Mouse (Mus musculus) forebrain, embryonic 13.5 days (tissue): ENCODE measurements around the gene Ano10. TPM values are rescaled to one million over a fixed set of nuclear protein-coding genes. Genes with fewer than 3 reads are reported as not detected.

Experiments used
- ATAC-seq: fragments of 200-750 bp; cut with Nextera tagmentation; 2 replicates; pipeline ENCODE4 v1.8.0; 2017
- H3K27ac ChIP-seq: fragments of 300-500 bp; sonication (generic); 2 replicates; pipeline ENCODE4 v1.5.1; 2015; ENCODE audit warnings: inconsistent platforms, mild to moderate bottlenecking, moderate library complexity
- H3K27me3 ChIP-seq: fragments of 300-500 bp; sonication (generic); 2 replicates; pipeline ENCODE4 v1.6.1; 2015; ENCODE audit warnings: mild to moderate bottlenecking, inconsistent platforms
- H3K36me3 ChIP-seq: fragments of 300-500 bp; sonication (generic); 2 replicates; pipeline ENCODE4 v1.6.1; 2015; ENCODE audit warnings: mild to moderate bottlenecking, inconsistent platforms; ENCODE audit not compliant: poor library complexity, severe bottlenecking
- H3K4me1 ChIP-seq: fragments of 300-500 bp; sonication (generic); 2 replicates; pipeline ENCODE4 v1.6.1; 2015; ENCODE audit warnings: inconsistent platforms
- H3K4me2 ChIP-seq: fragments of 300-500 bp; sonication (generic); 2 replicates; pipeline ENCODE4 v1.6.1; 2015; ENCODE audit warnings: inconsistent platforms, mild to moderate bottlenecking, moderate library complexity
- H3K4me3 ChIP-seq: fragments of 300-500 bp; sonication (generic); 2 replicates; pipeline ENCODE4 v1.5.1; 2015; ENCODE audit warnings: mild to moderate bottlenecking, inconsistent platforms
- H3K9ac ChIP-seq: fragments of 300-500 bp; sonication (generic); 2 replicates; pipeline ENCODE4 v1.6.1; 2015; ENCODE audit warnings: mild to moderate bottlenecking, inconsistent platforms
- H3K9me3 ChIP-seq: fragments of 300-500 bp; sonication (generic); replicated peaks from 2 replicates; pipeline ENCODE4 v1.6.1; 2016; ENCODE audit warnings: inconsistent platforms
- WGBS: fragments of 180-500 bp; shearing (Covaris S2); methylation state at CpG from one replicate; pipeline ENCODE4 v1.1.7; 2015; 5-methylcytosine and 5-hydroxymethylcytosine counted together
- polyA plus RNA-seq: library from polyadenylated mRNA; unstranded; fragments of >200 nt; fragmentation: Nextera tagmentation; extraction: Ambion mirVana; gene quantifications from 2 replicates; pipeline ENCODE4 v1.2.1, GENCODE M21; 2015

Gene Ano10
- polyA plus RNA-seq, 1 experiment from 2014 or later, result 29.5 TPM

- WGBS, result 70% methylated on average over 1 of the region's 1 CpGs
- Histone ChIP-seq H3K9ac (no peak overlapping the region), H3K27ac (no peak overlapping the region), H3K4me2 (no peak overlapping the region), H3K27me3 (no peaks in the 10 kb centered on the region), H3K4me1 (0 out of 2 replicates have a peak, but pooled peaks cover 3% of the 10 kb centered on the region), H3K36me3 (no peaks in the 10 kb centered on the region), H3K4me3 (no peak overlapping the region), H3K9me3 (no peaks in the 10 kb centered on the region)
- no peak for ATAC-seq
Observed at GRCm38 (mm10) chr9:122186643-122187226, 107.5 kb downstream of the Ano10 start.

GRCm38 (mm10) chr9:122185953-122186352 lies 108.3 kb downstream of the Ano10 start:
- no peak overlapping the region for H3K4me3 ChIP-seq
- H3K9ac ChIP-seq, result no peak overlapping the region
- WGBS, result 83% methylated on average over 6 of the region's 6 CpGs
- H3K4me2 ChIP-seq, result no peak overlapping the region
- no peaks in the 10 kb centered on the region for H3K36me3 ChIP-seq
- ATAC-seq, result no peak
- H3K9me3 ChIP-seq, result no peaks in the 10 kb centered on the region
- no peak overlapping the region for H3K27ac ChIP-seq
- H3K4me1 ChIP-seq, result 0 out of 2 replicates have a peak, but pooled peaks cover 3% of the 10 kb centered on the region
- H3K27me3 ChIP-seq, result no peaks in the 10 kb centered on the region

DNA sequence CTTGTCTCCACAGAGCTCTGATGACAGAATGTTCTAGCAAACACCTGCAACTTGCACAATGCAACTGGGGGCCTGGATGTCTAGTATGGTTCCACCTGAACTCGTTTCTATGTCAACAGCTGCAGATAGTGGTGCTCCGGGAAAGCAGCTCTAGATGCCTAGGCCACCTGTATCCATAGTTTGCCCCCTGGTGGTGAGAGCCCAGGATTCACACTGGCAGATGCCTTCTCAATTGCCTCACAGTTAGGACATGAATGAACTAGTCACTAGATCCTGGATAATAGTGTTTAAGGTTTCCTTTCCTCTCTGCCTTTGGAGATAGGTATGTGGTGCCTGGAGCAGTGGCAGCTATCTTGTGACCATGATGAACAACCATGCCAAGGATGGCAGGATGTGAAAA lies 109.2 kb downstream of the Ano10 start:
- 0 out of 2 replicates have a peak, but pooled peaks cover 3% of the 10 kb centered on the region for H3K4me1 ChIP-seq

DNA sequence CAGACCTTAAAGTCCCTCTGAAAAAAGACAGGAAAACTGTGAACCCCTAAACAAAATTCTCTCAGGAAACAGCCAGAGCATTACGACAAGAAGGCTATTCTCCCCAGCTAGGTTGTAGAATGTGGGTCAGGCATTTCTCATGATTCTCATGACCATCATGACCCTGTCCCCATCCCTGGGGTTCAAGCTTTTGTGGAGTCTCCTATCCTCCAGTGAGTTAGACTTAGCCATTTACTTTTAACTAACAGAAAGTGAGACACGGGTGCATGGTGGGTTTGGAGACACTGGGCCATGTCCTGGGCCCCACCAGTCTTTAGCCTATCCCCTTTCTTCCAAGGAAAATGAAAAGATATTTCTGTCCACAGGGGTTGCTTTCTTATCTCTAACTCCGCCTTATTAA lies 109.9 kb downstream of the Ano10 start:
- H3K36me3 ChIP-seq, result no peaks in the 10 kb centered on the region
- no peak overlapping the region for H3K9ac ChIP-seq
- H3K27me3 ChIP-seq, result no peaks in the 10 kb centered on the region
- no peaks in the 10 kb centered on the region for H3K9me3 ChIP-seq
- no peak overlapping the region for H3K27ac ChIP-seq
- no peak overlapping the region for H3K4me2 ChIP-seq
- no peak for ATAC-seq
- 88% methylated on average over 3 of the region's 3 CpGs for WGBS
- H3K4me3 ChIP-seq, result no peak overlapping the region
- H3K4me1 ChIP-seq, result 0 out of 2 replicates have a peak, but pooled peaks cover 3% of the 10 kb centered on the region

More for the DNA sequence above, 109.2 kb downstream of the Ano10 start:
- ATAC-seq, result 0 out of 2 replicates have a peak, but pooled peaks have one; percentile 38
- Histone ChIP-seq H3K4me2 (no peak overlapping the region), H3K9ac (no peak overlapping the region), H3K4me3 (no peak overlapping the region), H3K27ac (no peak overlapping the region), H3K27me3 (no peaks in the 10 kb centered on the region), H3K9me3 (no peaks in the 10 kb centered on the region), H3K36me3 (no peaks in the 10 kb centered on the region)
- WGBS, result 22% methylated on average over 2 of the region's 2 CpGs

DNA sequence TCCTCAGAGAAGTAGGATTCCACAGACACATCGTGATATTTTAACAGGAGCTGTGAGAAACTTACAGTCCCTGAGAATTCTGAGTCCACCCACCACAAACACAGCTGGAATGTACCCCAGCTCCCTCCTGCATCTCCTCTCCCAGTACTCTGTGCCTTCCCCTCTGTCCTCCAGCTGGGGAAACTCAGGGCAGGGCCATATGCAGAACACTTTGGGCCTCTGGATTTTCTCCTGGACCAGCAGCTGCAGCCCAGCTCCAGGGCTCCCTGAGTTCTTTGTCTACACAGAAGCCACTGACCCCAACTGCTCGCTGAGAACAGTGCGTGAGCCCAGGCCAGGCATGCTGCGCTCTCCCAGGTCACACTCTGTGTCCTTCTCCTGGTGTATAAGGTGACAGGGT lies 111.1 kb downstream of the Ano10 start:
- no peak for ATAC-seq
- Histone ChIP-seq H3K27ac (no peak overlapping the region), H3K36me3 (no peaks in the 10 kb centered on the region), H3K4me3 (no peak overlapping the region), H3K9ac (no peak overlapping the region), H3K4me1 (no peaks in the 10 kb centered on the region), H3K4me2 (no peak overlapping the region), H3K9me3 (no peaks in the 10 kb centered on the region), H3K27me3 (no peaks in the 10 kb centered on the region)
- 79% methylated on average over 4 of the region's 4 CpGs for WGBS

GRCm38 (mm10) chr9:122180105-122180504 lies 114.1 kb downstream of the Ano10 start:
- Histone ChIP-seq H3K27me3 (no peaks in the 10 kb centered on the region), H3K4me1 (no peaks in the 10 kb centered on the region), H3K9ac (no peak overlapping the region), H3K36me3 (peaks cover 11% of the 10 kb centered on the region; the same call in 1 of the 2 replicates), H3K27ac (no peak overlapping the region), H3K4me3 (no peak overlapping the region), H3K4me2 (no peak overlapping the region), H3K9me3 (no peaks in the 10 kb centered on the region)
- WGBS, result 96% methylated on average over 3 of the region's 3 CpGs
- ATAC-seq, result no peak

DNA sequence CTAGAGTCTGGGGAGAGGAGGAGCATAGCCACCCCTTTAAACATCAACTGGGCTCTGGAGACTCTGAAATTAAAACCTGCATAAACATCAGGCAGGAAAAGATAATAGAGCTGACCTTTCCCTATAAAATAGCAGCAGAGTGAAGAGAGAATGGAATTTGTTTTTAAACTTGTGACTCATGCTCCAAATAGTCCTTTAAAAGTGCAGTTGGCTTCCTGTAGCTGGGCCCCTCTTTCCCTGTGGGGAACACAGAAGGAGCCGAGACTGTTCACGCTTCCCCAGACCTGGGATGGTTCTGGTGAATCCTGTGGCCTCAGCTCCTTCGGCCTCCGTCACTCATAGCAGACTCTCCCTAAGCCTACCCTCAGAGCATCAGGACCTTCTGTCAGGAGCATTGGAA lies 115.8 kb downstream of the Ano10 start:
- H3K4me3 ChIP-seq, result no peak overlapping the region
- H3K27ac ChIP-seq, result no peak overlapping the region
- ATAC-seq, result no peak
- WGBS, result 73% methylated on average over 4 of the region's 4 CpGs
- no peaks in the 10 kb centered on the region for H3K27me3 ChIP-seq
- H3K4me2 ChIP-seq, result no peak overlapping the region
- H3K9ac ChIP-seq, result no peak overlapping the region
- no peaks in the 10 kb centered on the region for H3K9me3 ChIP-seq
- peaks cover 7% of the 10 kb centered on the region; the same call in 1 of the 2 replicates for H3K4me1 ChIP-seq
- H3K36me3 ChIP-seq, result peaks cover 17% of the 10 kb centered on the region; the same call in 1 of the 2 replicates

- WGBS, result 88% methylated on average over 7 of the region's 7 CpGs
- no peak overlapping the region for H3K9ac ChIP-seq
- no peak for ATAC-seq
Observed at GRCm38 (mm10) chr9:122177256-122178220, 116.7 kb downstream of the Ano10 start.

GRCm38 (mm10) chr9:122174723-122175122 lies 119.5 kb downstream of the Ano10 start:
- ATAC-seq, result no peak
- Histone ChIP-seq H3K4me3 (no peak overlapping the region), H3K36me3 (peaks cover 37% of the 10 kb centered on the region), H3K27ac (no peak overlapping the region), H3K4me1 (peaks cover 8% of the 10 kb centered on the region; the same call in 1 of the 2 replicates), H3K9me3 (no peaks in the 10 kb centered on the region), H3K27me3 (no peaks in the 10 kb centered on the region), H3K9ac (no peak overlapping the region), H3K4me2 (no peak overlapping the region)
- WGBS, result 91% methylated on average over 6 of the region's 6 CpGs

More at GRCm38 (mm10) chr9:122177256-122178220, 116.7 kb downstream of the Ano10 start:
- H3K27ac ChIP-seq, result no peak overlapping the region
- H3K4me3 ChIP-seq, result no peak overlapping the region
- H3K27me3 ChIP-seq, result no peaks in the 10 kb centered on the region
- no peak overlapping the region for H3K4me2 ChIP-seq
- H3K4me1 ChIP-seq, result peaks cover 8% of the 10 kb centered on the region; the same call in 1 of the 2 replicates
- H3K36me3 ChIP-seq, result peaks cover 23% of the 10 kb centered on the region; the same call in 1 of the 2 replicates
- no peaks in the 10 kb centered on the region for H3K9me3 ChIP-seq

- 0 out of 2 replicates have a peak, but pooled peaks have one; percentile 13 for ATAC-seq
- H3K27ac ChIP-seq, result no peak overlapping the region
- WGBS, result 81% methylated on average over 9 of the region's 9 CpGs
Observed at GRCm38 (mm10) chr9:122173405-122174233, 120.6 kb downstream of the Ano10 start.

GRCm38 (mm10) chr9:122172612-122173186 lies 121.5 kb downstream of the Ano10 start:
- no peak overlapping the region for H3K4me2 ChIP-seq
- no peak overlapping the region for H3K4me3 ChIP-seq
- ATAC-seq, result no peak
- no peaks in the 10 kb centered on the region for H3K27me3 ChIP-seq
- H3K36me3 ChIP-seq, result peaks cover 44% of the 10 kb centered on the region
- WGBS, result 91% methylated on average over 11 of the region's 11 CpGs
- H3K9ac ChIP-seq, result no peak overlapping the region
- no peaks in the 10 kb centered on the region for H3K9me3 ChIP-seq
- H3K27ac ChIP-seq, result no peak overlapping the region
- H3K4me1 ChIP-seq, result peaks cover 8% of the 10 kb centered on the region; the same call in 1 of the 2 replicates

More at GRCm38 (mm10) chr9:122173405-122174233, 120.6 kb downstream of the Ano10 start:
- Histone ChIP-seq H3K9me3 (no peaks in the 10 kb centered on the region), H3K36me3 (peaks cover 39% of the 10 kb centered on the region), H3K27me3 (no peaks in the 10 kb centered on the region), H3K4me2 (no peak overlapping the region), H3K4me3 (no peak overlapping the region), H3K4me1 (peaks cover 8% of the 10 kb centered on the region; the same call in 1 of the 2 replicates), H3K9ac (no peak overlapping the region)
